In the genomic region with DNA sequence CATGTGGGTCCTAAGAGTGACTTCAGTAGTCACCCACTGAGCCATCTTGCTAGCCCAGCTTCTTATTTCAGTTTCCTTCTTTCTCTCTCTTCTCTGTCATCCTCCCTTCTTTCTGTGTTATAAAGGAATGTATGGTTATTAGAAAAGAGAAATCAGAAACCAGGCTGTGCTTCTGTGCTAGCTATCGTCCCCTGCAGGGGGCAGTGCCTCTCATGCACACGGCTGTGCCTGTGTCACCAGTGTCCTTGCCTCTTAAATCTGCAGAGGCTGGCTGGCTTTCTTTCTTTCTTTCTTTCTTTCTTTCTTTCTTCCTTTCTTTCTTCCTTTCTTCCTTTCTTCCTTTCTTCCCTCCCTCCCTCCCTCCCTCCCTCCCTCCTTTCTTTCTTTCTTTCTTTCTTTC, we compare ENCODE assay signal across 9 mouse cellular contexts. TPM values are rescaled to one million over a fixed set of nuclear protein-coding genes. Genes with fewer than 3 reads are reported as not detected.
DNase-seq lines count a peak whose midpoint lies in the region.
"Not testable (repeated sequence)": the region's sequence is repeated elsewhere in the genome, so short reads cannot be mapped to it uniquely, and the experiment has no call there.
"Had no signal": no experiment of that assay in that cellular context is flagged by ENCODE, and none has a peak within 500 bp of the region (broad histone marks: within the 10 kb centered on the region; RNA-seq: fewer than 3 reads in every experiment).

No protein-coding gene starts in this region.

- peak; percentile 26 for DNase-seq in A20 (ENCODE audit: low read depth, low spot score)
- DNase-seq in adrenal gland, adult (ENCODE audit: inconsistent age in 2 of 2, low spot score in 1 of 2) = peak; percentile 31 to 72
- DNase-seq in cerebellum, postnatal 36 days = peak; percentile 15 to 38
- peak; percentile 34 for DNase-seq in gastrocnemius, postnatal 10 days
- DNase-seq in kidney, adult 18-20 months = peak; percentile 56
- DNase-seq in left cerebral cortex, postnatal 14 days (ENCODE audit: low spot score in 2 of 2) = peak; percentile 34 to 39
- DNase-seq in mesoderm, embryonic 11.5 days (ENCODE audit: low read depth, low spot score) = peak; percentile 28
- peak; percentile 31 for DNase-seq in splenic B cell, adult 2 months (ENCODE audit: low read depth, low spot score)

- not testable (repeated sequence) for H3K27me3 ChIP-seq in splenic B cell, adult 2 months (ENCODE audit: control insufficient read depth, insufficient read depth, low read length, poor library complexity, severe bottlenecking)

- H3K36me3 ChIP-seq in splenic B cell, adult 2 months (ENCODE audit: control insufficient read depth, insufficient read depth, low read length, poor library complexity, severe bottlenecking) = peaks cover 15% of the 10 kb centered on the region

- intact Hi-C loops in left cerebral cortex, postnatal 14 days (cut with DNase I) = loop anchor here (5.0 to 10.0 kb wide), 2 partner anchors 42 to 99 kb away; no protein-coding TSS in a partner anchor

RNA-seq across cellular contexts. Expression of a gene that starts 19.5 kb away (rescaled TPM):
- total RNA-seq in gastrocnemius, postnatal 10 days (2021) = not detected
- not detected for total RNA-seq in left cerebral cortex, postnatal 14 days (2021)
- total RNA-seq: left cerebral cortex, postnatal 10 days had no signal

RNA-seq across cellular contexts. Expression of a gene that starts 58.0 kb away (rescaled TPM):
- 10 to 100 TPM; 63.0 to 68.2 TPM for total RNA-seq in gastrocnemius, postnatal 10 days (2021)
- 10 to 100 TPM; 65.8 to 66.1 TPM for total RNA-seq in left cerebral cortex, postnatal 14 days (2021)

Comparison
In these comparisons a context has a peak if more than half of its experiments do, and no peak if none do; other contexts are left out.
1. Peak in every context shown above with its lines: DNase-seq.